Mouse (Mus musculus) megakaryocyte, embryonic 14.5 days (primary cell): Measurements from ENCODE around the gene Atp13a2.
A peak's percentile ranks its signal among the peaks of the same experiment; 100 is the strongest.

Source experiments
- FLI1 ChIP-seq: IDR thresholded peaks from 2 replicates; pipeline ENCODE4 v1.6.1; 2012; ENCODE audit warnings: low read length, inconsistent platforms, mixed read lengths
- GATA1 ChIP-seq: IDR thresholded peaks from 3 replicates; pipeline ENCODE4 v1.6.1; 2012; ENCODE audit warnings: mixed read lengths, low read length, inconsistent platforms, borderline replicate concordance

DNA sequence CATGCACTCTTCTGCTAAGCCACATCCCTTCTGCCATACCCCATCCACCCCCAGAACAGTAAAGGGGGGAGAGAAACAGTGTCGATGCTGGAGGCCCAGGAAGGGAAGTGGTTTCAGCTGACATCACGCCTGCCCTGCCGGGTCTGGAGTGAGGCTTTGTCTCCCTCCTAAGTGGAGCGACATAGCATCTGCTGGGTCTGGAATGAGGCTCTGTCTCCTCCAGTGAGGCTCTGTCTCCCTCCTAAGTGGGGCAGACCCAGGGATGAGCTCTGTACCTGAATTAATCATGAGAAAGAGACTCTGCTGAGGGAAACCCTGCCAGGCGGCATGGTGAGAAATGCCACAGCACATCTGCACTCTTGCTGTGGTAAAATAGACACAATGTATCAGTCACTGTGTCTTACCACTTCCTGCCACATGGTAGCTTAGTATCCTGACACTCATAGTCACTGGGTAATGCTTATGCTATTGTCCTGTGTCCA, 41.7 kb upstream of the Atp13a2 start:
- TF ChIP-seq FLI1 = peak; percentile 80; the same call in 1 of the 2 replicates
- TF ChIP-seq GATA1 = peak; percentile 59; the same call in 1 of the 3 replicates
